Mouse (Mus musculus): ENCODE measurements around the gene Kcnj12. TPM values are rescaled to one million over a fixed set of nuclear protein-coding genes. Genes with fewer than 3 reads are reported as not detected.

Gene Kcnj12
- total RNA-seq, 2 experiments from 2014 or later: 6.4 to 7.0 TPM

GRCm38 (mm10) chr11:61104241-61104901 is 82.0 kb downstream of the Kcnj12 start:
- DNase-seq (ENCODE audit: extremely low spot score in 1 of 2, low spot score in 1 of 2): peak; percentile 83 to 96

DNA sequence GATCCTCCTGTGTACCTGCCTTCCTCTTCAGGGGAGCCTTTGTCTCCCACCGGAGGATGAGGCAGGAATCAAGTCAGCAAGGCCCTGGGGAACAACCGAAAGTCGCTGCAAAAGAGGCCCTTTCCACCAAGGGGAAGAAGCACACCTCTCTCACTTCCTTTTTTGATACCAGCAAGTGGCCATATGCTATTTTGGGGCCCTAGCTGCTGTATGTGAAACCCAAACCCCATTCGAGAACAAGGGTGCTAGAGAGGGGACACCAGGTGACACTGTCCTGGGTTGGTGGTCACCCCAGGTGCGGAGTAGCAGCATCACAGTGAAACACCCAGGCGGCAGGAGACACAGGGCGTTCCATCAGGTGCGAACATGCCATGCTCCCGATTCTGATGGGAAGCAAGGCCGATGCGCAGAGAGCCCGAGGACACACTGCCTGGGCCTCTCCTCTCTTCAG is 86.6 kb downstream of the Kcnj12 start:
- no peak for DNase-seq (ENCODE audit: extremely low spot score in 1 of 2, low spot score in 1 of 2)

GRCm38 (mm10) chr11:61109707-61110106 is 87.3 kb downstream of the Kcnj12 start:
- DNase-seq (ENCODE audit: extremely low spot score in 1 of 2, low spot score in 1 of 2): no peak

GRCm38 (mm10) chr11:61110113-61110512 is 87.7 kb downstream of the Kcnj12 start:
- DNase-seq (ENCODE audit: extremely low spot score in 1 of 2, low spot score in 1 of 2): no peak

- DNase-seq (ENCODE audit: extremely low spot score in 1 of 2, low spot score in 1 of 2): no peak
Measured at GRCm38 (mm10) chr11:61110928-61111327, 88.6 kb downstream of the Kcnj12 start.

- no peak for DNase-seq (ENCODE audit: extremely low spot score in 1 of 2, low spot score in 1 of 2)
Measured at GRCm38 (mm10) chr11:61111472-61111871, 89.1 kb downstream of the Kcnj12 start.

- no peak for DNase-seq (ENCODE audit: extremely low spot score in 1 of 2, low spot score in 1 of 2)
Measured at GRCm38 (mm10) chr11:61112323-61112995, 90.1 kb downstream of the Kcnj12 start.

DNA sequence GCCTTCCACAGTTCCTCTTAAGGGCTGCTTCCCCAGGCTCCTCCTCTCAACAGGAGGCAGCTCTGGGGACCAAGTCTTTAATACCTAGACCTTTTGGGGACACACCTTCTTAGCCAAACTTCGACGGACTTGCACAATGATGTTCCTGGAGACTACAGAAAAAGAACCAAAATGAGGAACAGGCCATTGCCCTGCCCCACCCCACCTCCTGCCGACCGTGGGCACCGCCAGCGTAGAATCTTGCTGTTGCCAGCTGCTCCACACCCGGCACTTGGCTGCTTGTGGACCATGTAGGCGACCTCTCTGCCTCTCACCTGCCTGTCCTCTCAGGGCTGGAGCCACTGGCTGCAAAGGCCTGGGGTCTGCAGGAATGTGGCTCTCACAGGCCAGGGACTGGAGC is 93.9 kb downstream of the Kcnj12 start:
- no peak for DNase-seq (ENCODE audit: extremely low spot score in 1 of 2, low spot score in 1 of 2)

- no peak for DNase-seq (ENCODE audit: extremely low spot score in 1 of 2, low spot score in 1 of 2)
Measured at GRCm38 (mm10) chr11:61119996-61120583, 97.7 kb downstream of the Kcnj12 start.

Other genes with a start within 250 kb of the Kcnj12 start
- 1 to 10 TPM; 5.0 to 6.2 TPM for gene Top3a, start 245.2 kb upstream of the Kcnj12 start, total RNA-seq (2021)
- gene Smcr8, start 245.0 kb upstream of the Kcnj12 start, total RNA-seq (2021): 10 to 100 TPM; 29.1 to 30.6 TPM
- gene Shmt1, start 210.8 kb upstream of the Kcnj12 start, total RNA-seq (2021): 1 to 10 TPM; 4.9 to 7.4 TPM
- gene Dhrs7b, start 191.9 kb upstream of the Kcnj12 start, total RNA-seq (2021): 10 to 100 TPM; 27.6 to 31.5 TPM
- 10 to 100 TPM; 24.9 to 29.7 TPM for gene Tmem11, start 143.3 kb upstream of the Kcnj12 start, total RNA-seq (2021)
- 10 to 100 TPM; 12.7 to 12.9 TPM for gene Natd1, start 107.8 kb upstream of the Kcnj12 start, total RNA-seq (2021)
- 10 to 100 TPM; 12.4 to 13.4 TPM for gene Map2k3, start 90.5 kb upstream of the Kcnj12 start, total RNA-seq (2021)
- 1 to 10 TPM; 1.6 to 1.7 TPM for gene Tnfrsf13b, start 104.2 kb downstream of the Kcnj12 start, total RNA-seq (2021)
- gene Usp22, start 152.5 kb downstream of the Kcnj12 start, total RNA-seq (2021): 100 to 1,000 TPM; 218 to 235 TPM
- gene Aldh3a1, start 185.0 kb downstream of the Kcnj12 start, total RNA-seq (2021): 1 to 10 TPM in 1 of 2 experiments, under 1 TPM in 1; 0.56 to 1.2 TPM
- 10 to 100 TPM; 56.1 to 63.8 TPM for gene Aldh3a2, start 244.9 kb downstream of the Kcnj12 start, total RNA-seq (2021)

Measured in layer of hippocampus, postnatal 25 days (tissue).